Mouse (Mus musculus) frontal cortex, postnatal 25 days (tissue): ENCODE measurements at regions not wholly inside any gene's neighbourhood (a gene's known extent, or its start where the extent isn't known, plus 50 kb on each side); places are given as distances from the start of the nearest gene placed in this dataset.
A peak's percentile ranks its signal among the peaks of the same experiment; 100 is the strongest.
"Not testable (repeated sequence)": the region's sequence is repeated elsewhere in the genome, so short reads cannot be mapped to it uniquely, and the experiment has no call there.

ENCODE experiments used
- DNase-seq, 2 experiments: peaks; one replicate each; pipeline ENCODE4 v3.0.0; 2022; ENCODE audit warnings: low spot score in 2 of 2

- DNase-seq, result no peak
These were observed 56.9 kb downstream of the Spata19 start for GRCm38 (mm10) chr9:27453476-27453875.

- peak in 1 of 2 experiments; percentile 26 for DNase-seq
These were observed 57.5 kb downstream of the Spata19 start for GRCm38 (mm10) chr9:27453924-27454652.

GRCm38 (mm10) chr9:27458335-27459040, 61.9 kb downstream of the Spata19 start:
- DNase-seq, result no peak

- no peak for DNase-seq
These were observed 64.4 kb downstream of the Spata19 start for GRCm38 (mm10) chr9:27461029-27461428.

GRCm38 (mm10) chr9:27464006-27464405, 67.4 kb downstream of the Spata19 start:
- DNase-seq, result no peak

- no peak for DNase-seq
These were observed 78.9 kb downstream of the Spata19 start for GRCm38 (mm10) chr9:27475468-27475867.

- no peak for DNase-seq
These were observed 80.0 kb downstream of the Spata19 start for GRCm38 (mm10) chr9:27476636-27477035.

- no peak for DNase-seq
These were observed 80.6 kb downstream of the Spata19 start for GRCm38 (mm10) chr9:27477079-27477687.

- no peak for DNase-seq
These were observed 81.7 kb downstream of the Spata19 start for GRCm38 (mm10) chr9:27478346-27478745.

- no peak for DNase-seq
These were observed 105.2 kb downstream of the Spata19 start for GRCm38 (mm10) chr9:27501816-27502215.

- DNase-seq, result no peak
These were observed 112.6 kb downstream of the Spata19 start for GRCm38 (mm10) chr9:27509157-27509556.

GRCm38 (mm10) chr9:27509711-27510110, 113.1 kb downstream of the Spata19 start:
- no peak for DNase-seq

GRCm38 (mm10) chr9:27511161-27511560, 114.6 kb downstream of the Spata19 start:
- peak in 1 of 2 experiments; percentile 50 for DNase-seq

- DNase-seq, result no peak
These were observed 119.0 kb downstream of the Spata19 start for GRCm38 (mm10) chr9:27515427-27516110.

GRCm38 (mm10) chr9:27518031-27518430, 121.4 kb downstream of the Spata19 start:
- DNase-seq, result no peak

GRCm38 (mm10) chr9:27519711-27520110, 123.1 kb downstream of the Spata19 start:
- no peak for DNase-seq

GRCm38 (mm10) chr9:27521181-27521580, 124.6 kb downstream of the Spata19 start:
- no peak for DNase-seq

GRCm38 (mm10) chr9:27526681-27527080, 130.1 kb downstream of the Spata19 start:
- DNase-seq, result no peak

- no peak for DNase-seq
These were observed 141.9 kb downstream of the Spata19 start for GRCm38 (mm10) chr9:27538480-27538879.

- DNase-seq, result no peak
These were observed 145.1 kb downstream of the Spata19 start for GRCm38 (mm10) chr9:27541585-27542151.

- not testable (repeated sequence) for DNase-seq
These were observed 158.1 kb downstream of the Spata19 start for GRCm38 (mm10) chr9:27554697-27555096.
